Mouse (Mus musculus) ES-E14 (cell line): ENCODE results near the gene Lin7a. TPM values are rescaled to one million over a fixed set of nuclear protein-coding genes. Genes with fewer than 3 reads are reported as not detected.

ENCODE experiments used
- DNase-seq: peaks from one replicate; pipeline ENCODE4 v3.0.0-alpha.2; 2013; ENCODE audit warnings: low read depth, low spot score
- H3K27ac ChIP-seq: 2 replicates; pipeline ENCODE4 v1.5.1; 2012; ENCODE audit warnings: low read depth, mild to moderate bottlenecking, low read length, moderate library complexity, mixed read lengths; ENCODE audit not compliant: poor library complexity, insufficient read depth, severe bottlenecking
- H3K36me3 ChIP-seq: 2 replicates; pipeline ENCODE4 v1.6.1; 2012; ENCODE audit warnings: mild to moderate bottlenecking, low read length, moderate library complexity, mixed read lengths; ENCODE audit not compliant: control insufficient read depth, poor library complexity, insufficient read depth, severe bottlenecking
- H3K4me1 ChIP-seq, 2 experiments: fragments of 150-350 bp in 1 of 2; sonication (generic) in 1 of 2; 2 replicates each; pipeline ENCODE4 v1.6.1; 2012; ENCODE audit warnings: low read length in 2 of 2, mild to moderate bottlenecking in 1 of 2, mixed read lengths in 1 of 2; ENCODE audit not compliant: control insufficient read depth in 2 of 2, insufficient read depth in 2 of 2, poor library complexity in 1 of 2
- H3K4me3 ChIP-seq, 2 experiments: fragments of 150-350 bp in 1 of 2; sonication (generic) in 1 of 2; 2 replicates each; pipeline ENCODE4 v1.5.1; 2012; ENCODE audit warnings: low read length in 2 of 2, low read depth in 1 of 2, mild to moderate bottlenecking in 1 of 2, mixed read lengths in 1 of 2; ENCODE audit not compliant: insufficient read depth in 1 of 2, poor library complexity in 1 of 2, severe bottlenecking in 1 of 2
- H3K9ac ChIP-seq: 2 replicates; pipeline ENCODE4 v1.6.1; 2012; ENCODE audit warnings: low read depth, mild to moderate bottlenecking, low read length, mixed read lengths; ENCODE audit not compliant: poor library complexity, insufficient read depth, severe bottlenecking
- H3K9me3 ChIP-seq: fragments of 150-350 bp; sonication (generic); 2 replicates; pipeline ENCODE4 v1.6.1; 2012; ENCODE audit warnings: low read depth, mild to moderate bottlenecking, low read length; ENCODE audit not compliant: control insufficient read depth, insufficient read depth
- CHD2 ChIP-seq: IDR thresholded peaks from 2 replicates; pipeline ENCODE4 v1.6.1; 2014; ENCODE audit warnings: mild to moderate bottlenecking, low read depth, low read length, inconsistent platforms
- HCFC1 ChIP-seq: IDR thresholded peaks from 2 replicates; pipeline ENCODE4 v1.6.1; 2012; ENCODE audit warnings: low read length, inconsistent platforms, borderline replicate concordance; ENCODE audit not compliant: insufficient read depth
- MAFK ChIP-seq: IDR thresholded peaks from 2 replicates; pipeline ENCODE4 v1.6.1; 2014; ENCODE audit warnings: mild to moderate bottlenecking, low read depth, low read length, inconsistent platforms; ENCODE audit not compliant: insufficient read depth
- ZC3H11A ChIP-seq: IDR thresholded peaks from 2 replicates; pipeline ENCODE4 v1.6.1; 2012; ENCODE audit warnings: low read depth, mild to moderate bottlenecking, inconsistent platforms, low read length, borderline replicate concordance
- ZNF384 ChIP-seq: IDR thresholded peaks from 2 replicates; pipeline ENCODE4 v1.6.1; 2012; ENCODE audit warnings: low read depth, low read length, inconsistent platforms
- in situ Hi-C, 2 experiments: fragments of 600-800 bp; cut with MboI; formaldehyde crosslinking; loops; one replicate each; pipeline ENCODE4 v1.15.1; 2025; ENCODE audit warnings: low sequenced_read_pairs in 2 of 2, inconsistent platforms in 1 of 2; ENCODE audit not compliant: unreplicated experiment in 2 of 2
- total RNA-seq: library from RNA; depleted of rRNA; stranded (reverse); fragments of 300-350 nt; gene quantifications from 2 replicates; pipeline ENCODE4 v1.2.3, GENCODE M21; 2012

The Lin7a gene
- total RNA-seq, 1 experiment, result 0.09 TPM

- DNase-seq, result no peak
- in situ Hi-C loops, result no loop called here
Observed at GRCm38 (mm10) chr10:107315681-107316080, 44.2 kb downstream of the Lin7a start.

DNA sequence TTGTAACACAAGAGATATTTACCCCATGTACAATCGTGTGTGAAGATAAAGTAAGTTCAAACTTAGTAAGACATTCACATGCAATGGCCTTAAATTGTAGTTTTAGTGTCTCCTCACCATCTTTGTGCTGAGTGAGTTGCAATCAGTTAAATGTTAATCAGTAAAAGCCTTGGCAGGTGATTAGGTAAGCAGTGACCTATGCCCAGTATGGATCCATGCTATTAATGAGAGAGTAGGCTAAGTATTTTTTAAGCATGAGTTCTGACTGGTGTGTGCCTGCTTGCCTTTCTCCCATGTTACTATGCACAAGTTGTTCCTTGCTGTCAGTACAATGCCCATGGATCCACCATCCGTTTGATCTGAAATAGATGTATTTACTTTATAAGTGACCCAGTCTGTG lies 44.6 kb downstream of the Lin7a start:
- TF ChIP-seq CHD2 (no peak), ZNF384 (no peak)
- in situ Hi-C loops, result no loop called here
- H3K9me3 ChIP-seq, result no peaks in the 10 kb centered on the region

More at GRCm38 (mm10) chr10:107315681-107316080, 44.2 kb downstream of the Lin7a start:
- Histone ChIP-seq H3K9me3 (no peaks in the 10 kb centered on the region), H3K9ac (no peak overlapping the region), H3K36me3 (no peaks in the 10 kb centered on the region), H3K4me1 (no peaks in the 10 kb centered on the region), H3K4me3 (no peak overlapping the region), H3K27ac (no peak overlapping the region)
- TF ChIP-seq HCFC1 (no peak), CHD2 (no peak), ZC3H11A (no peak), ZNF384 (no peak), MAFK (no peak)

DNA sequence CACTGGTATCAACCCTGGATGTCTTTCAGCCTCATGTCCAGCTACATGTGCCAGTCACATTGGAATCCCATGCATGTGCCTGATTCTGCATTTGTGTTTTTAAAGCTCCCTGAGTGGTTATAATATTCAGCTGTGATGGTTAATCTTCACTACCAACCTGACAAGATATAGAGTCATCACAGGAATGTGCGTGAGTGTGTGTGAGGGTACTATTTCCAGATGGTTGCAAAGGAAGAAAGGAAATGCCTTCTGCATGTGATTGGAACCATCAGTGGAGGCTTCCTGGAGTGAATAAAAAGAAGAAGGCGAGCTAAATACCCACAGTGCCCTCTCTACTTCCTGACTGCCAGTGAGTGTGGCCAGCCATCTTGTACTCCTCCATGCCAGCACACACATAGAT lies 48.2 kb downstream of the Lin7a start:
- Histone ChIP-seq H3K36me3 (no peaks in the 10 kb centered on the region), H3K4me1 (no peaks in the 10 kb centered on the region), H3K9ac (no peak overlapping the region), H3K27ac (no peak overlapping the region), H3K4me3 (no peak overlapping the region), H3K9me3 (no peaks in the 10 kb centered on the region)
- no peak for DNase-seq
- in situ Hi-C loops, result no loop called here
- no peak for TF ChIP-seq ZC3H11A
- TF ChIP-seq HCFC1, result no peak
- no peak for TF ChIP-seq MAFK
- TF ChIP-seq CHD2, result no peak
- TF ChIP-seq ZNF384, result no peak

More for the DNA sequence above, 44.6 kb downstream of the Lin7a start:
- Histone ChIP-seq H3K27ac (no peak overlapping the region), H3K36me3 (no peaks in the 10 kb centered on the region), H3K9ac (no peak overlapping the region), H3K4me3 (no peak overlapping the region), H3K4me1 (no peaks in the 10 kb centered on the region)
- no peak for DNase-seq

- no peak overlapping the region for H3K9ac ChIP-seq
- TF ChIP-seq HCFC1, result no peak
- no peak for TF ChIP-seq MAFK
- TF ChIP-seq ZNF384, result no peak
- no peak for TF ChIP-seq ZC3H11A
- no peak for TF ChIP-seq CHD2
- no peaks in the 10 kb centered on the region for H3K9me3 ChIP-seq
- in situ Hi-C loops, result no loop called here
- H3K4me1 ChIP-seq, result no peaks in the 10 kb centered on the region
- H3K4me3 ChIP-seq, result no peak overlapping the region
- no peaks in the 10 kb centered on the region for H3K36me3 ChIP-seq
- H3K27ac ChIP-seq, result no peak overlapping the region
- DNase-seq, result no peak
Observed at GRCm38 (mm10) chr10:107323865-107324264, 52.4 kb downstream of the Lin7a start.

- in situ Hi-C loops, result no loop called here
- no peaks in the 10 kb centered on the region for H3K9me3 ChIP-seq
- no peak overlapping the region for H3K4me3 ChIP-seq
- no peaks in the 10 kb centered on the region for H3K36me3 ChIP-seq
- no peak overlapping the region for H3K9ac ChIP-seq
- TF ChIP-seq ZC3H11A, result no peak
- no peak for TF ChIP-seq MAFK
- H3K27ac ChIP-seq, result no peak overlapping the region
- no peaks in the 10 kb centered on the region for H3K4me1 ChIP-seq
- no peak for DNase-seq
Observed at GRCm38 (mm10) chr10:107325558-107325957, 54.1 kb downstream of the Lin7a start.
